Mouse (Mus musculus): ENCODE measurements at regions not wholly inside any gene's neighbourhood (a gene's known extent, or its start where the extent isn't known, plus 50 kb on each side); places are given as distances from the start of the nearest gene placed in this dataset.

GRCm38 (mm10) chr7:70834787-70835461 lies 468.4 kb upstream of the Nr2f2 start:
- no peak for DNase-seq

DNA sequence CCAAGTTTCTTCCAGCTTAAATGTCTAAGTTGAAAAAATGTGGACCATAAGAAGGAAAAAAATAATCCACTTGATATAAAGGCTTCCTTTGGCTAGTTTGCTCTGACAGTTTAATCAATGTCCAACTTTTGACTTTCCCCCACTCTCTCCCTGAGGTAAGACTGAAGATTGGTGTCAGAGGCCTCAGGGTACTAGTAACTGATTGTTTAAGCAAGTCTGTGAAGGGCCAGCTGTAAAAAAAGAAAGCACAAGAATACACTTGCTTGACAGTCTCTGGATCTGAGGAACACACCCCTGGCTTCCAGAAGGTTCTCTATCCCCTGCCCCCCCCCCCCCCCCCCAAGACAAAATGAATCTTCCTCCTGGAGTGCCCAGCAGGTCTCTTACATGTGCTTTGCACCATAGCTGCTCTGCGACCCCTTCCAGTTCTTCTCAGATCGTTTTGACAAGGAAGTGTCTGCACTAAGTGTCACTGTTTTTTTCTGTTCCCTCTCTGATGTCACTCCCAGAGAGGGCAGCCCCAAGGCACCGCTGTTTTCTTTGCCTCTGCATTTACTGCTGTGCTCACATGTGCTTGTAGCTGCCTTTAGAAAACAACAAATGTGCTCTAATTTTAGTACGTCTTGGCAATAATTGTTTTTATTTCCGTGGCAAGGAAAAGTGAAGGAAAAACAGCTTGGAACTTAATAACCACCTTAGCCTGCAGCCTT lies 462.1 kb upstream of the Nr2f2 start:
- peak; percentile 41 to 49 for DNase-seq

DNA sequence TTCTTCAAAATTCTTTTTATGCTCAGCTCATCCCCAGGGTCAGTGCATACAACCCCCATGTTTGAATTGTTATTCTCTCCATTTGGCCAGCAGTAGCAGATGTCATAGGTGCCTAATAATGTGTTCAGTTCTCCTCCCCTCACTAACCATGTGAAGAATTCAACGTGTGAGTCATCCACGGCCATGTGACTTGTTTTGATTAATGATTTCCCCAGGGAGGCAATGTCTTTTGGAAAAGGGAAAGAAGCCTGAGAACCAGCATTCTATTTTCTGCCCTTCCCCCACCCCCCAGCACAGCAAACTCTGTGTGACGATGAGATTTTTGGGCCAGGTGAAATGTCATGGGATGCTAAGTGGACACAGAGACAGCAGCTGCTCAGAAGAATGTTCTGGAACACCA lies 459.5 kb upstream of the Nr2f2 start:
- peak; percentile 59 to 73 for DNase-seq

DNA sequence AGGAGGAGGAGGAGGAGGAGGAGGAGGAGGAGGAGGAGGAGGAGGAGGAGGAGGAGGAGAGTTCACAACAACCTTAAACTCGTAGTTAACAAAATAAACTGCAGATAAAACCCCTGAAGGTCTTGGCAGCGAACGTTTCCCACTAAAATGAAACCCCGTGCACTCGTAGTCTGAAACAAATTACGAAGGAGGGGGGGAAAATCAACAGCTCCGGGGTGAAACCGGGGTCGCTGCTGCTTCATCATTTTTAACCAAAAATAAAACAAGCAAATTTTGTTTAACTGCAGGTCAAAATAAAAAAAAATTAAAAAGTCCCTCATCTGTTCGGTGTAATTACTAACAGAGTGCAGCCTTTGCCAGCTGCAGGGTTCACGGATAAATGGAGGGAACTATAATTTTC lies 456.5 kb upstream of the Nr2f2 start:
- peak; percentile 52 to 66 for DNase-seq

DNA sequence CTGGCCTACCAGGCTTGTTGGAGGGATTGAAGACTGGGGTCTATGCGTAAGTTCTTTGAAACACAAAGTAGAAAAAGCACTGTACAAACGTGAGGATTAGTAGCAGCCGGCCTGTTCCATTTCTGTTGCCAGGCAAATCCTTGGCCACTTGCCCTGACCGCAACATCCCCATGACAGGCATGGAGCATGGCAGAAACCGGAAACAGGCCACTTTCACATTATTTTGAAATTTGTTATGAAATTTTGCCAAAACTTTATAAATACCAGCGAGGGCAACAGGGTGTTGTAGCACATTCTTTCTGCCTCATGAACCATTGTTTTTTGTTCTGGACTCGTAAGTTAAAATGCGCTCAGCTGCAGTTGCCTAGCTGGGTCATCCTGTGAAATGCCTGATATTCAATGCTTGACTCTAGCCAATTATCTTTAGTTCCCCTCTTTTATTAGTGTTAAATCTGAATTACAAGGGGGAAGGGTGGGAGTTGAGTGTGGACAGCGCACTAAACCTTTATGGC lies 455.8 kb upstream of the Nr2f2 start:
- peak; percentile 85 to 91 for DNase-seq

DNA sequence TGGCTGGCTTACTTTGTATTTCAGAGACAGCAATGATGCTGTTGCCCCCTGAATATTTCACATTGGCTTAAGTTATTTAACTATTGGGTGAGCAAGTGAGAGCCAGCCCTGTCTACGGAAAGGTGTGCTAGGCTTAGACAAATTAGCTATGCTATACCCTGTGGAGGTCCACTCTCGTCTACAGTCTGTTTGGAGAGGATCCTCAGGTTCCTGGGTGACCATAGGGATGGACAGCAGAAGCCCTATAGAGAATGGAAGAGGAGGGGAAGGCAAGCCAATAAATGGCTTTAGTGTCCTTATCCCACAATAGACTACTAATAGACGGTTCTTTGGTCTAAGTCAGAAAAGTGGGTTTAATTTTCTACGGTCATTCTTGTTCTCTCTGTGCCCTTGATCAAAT lies 455.3 kb upstream of the Nr2f2 start:
- DNase-seq: no peak

- peak in 1 of 2 experiments; percentile 24 for DNase-seq
These were observed 450.9 kb upstream of the Nr2f2 start for GRCm38 (mm10) chr7:70817347-70817913.

DNA sequence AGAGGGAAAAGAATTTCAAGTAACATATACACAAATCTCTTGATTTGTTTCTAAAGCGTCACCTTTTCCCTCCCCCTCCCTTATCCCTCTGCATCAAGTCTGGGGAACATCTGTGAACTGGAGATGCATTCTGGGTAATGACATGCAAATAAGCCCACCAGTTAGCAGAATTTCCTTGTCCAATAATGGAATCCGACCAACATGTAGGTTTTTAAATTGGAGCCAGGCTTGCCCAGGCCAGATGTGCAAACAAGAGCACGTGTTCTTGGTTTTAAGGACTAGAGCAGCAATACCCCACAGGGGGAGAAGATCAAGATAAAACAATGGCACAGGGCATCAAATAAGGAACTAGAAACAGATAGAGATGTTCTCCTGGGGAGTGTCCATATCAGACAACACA lies 447.9 kb upstream of the Nr2f2 start:
- DNase-seq: no peak

- peak in 1 of 2 experiments; percentile 26 for DNase-seq
These were observed 446.6 kb upstream of the Nr2f2 start for GRCm38 (mm10) chr7:70813101-70813500.

DNA sequence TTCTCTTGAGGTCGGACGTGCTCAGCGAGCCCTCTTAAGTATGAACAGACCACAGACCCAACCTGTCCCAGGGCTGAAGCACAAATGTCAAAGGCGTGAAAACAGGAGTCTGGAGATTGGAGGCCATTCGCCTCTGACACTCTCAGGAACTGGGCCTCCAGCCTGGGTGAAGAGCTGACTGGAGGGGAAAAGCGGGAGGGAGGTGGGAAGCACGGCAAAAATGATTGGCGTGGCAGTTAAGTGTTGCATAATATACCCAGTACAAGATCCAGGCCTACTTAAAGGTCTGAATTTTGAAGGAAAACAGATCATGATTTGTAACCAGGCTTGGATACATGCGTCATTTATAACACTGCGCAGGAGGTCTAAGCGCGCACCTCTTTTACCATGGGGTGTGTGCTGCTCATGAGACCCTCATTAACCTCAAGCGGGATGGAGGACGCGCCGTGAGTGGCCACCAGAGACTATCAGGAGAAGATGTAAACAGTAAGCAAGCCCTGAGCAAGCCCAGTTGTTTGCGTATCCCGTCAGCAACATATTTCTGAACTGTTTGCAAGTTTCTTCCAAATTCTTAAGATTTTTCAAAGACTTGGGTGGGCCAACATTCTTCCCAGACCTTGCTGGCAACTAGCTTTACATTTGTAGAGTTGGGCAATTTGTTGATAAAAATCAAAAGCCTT lies 444.0 kb upstream of the Nr2f2 start:
- no peak for DNase-seq

- peak in 1 of 2 experiments; percentile 34 for DNase-seq
These were observed 437.7 kb upstream of the Nr2f2 start for GRCm38 (mm10) chr7:70804281-70804680.

DNA sequence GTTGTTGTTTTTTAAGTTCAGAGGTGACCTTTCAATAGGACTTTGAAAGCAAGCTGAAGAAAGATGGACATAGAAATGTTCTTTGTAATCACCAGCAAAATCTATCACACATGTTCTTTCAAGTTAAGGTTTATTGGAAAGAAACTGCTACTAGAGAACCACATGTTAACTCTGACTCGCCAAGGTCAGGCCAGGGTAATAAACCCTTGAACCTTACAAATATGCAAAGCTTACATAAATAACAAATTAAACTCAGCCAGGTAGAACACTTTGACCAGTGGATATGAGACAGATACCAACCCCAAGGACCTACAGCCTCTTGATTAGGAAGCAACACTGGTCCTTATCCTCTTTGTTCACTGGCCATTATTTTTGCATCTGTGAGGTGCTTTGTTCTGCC lies 433.4 kb upstream of the Nr2f2 start:
- peak; percentile 41 to 44 for DNase-seq

GRCm38 (mm10) chr7:70799031-70799766 lies 432.7 kb upstream of the Nr2f2 start:
- DNase-seq: peak; percentile 45 to 52

DNA sequence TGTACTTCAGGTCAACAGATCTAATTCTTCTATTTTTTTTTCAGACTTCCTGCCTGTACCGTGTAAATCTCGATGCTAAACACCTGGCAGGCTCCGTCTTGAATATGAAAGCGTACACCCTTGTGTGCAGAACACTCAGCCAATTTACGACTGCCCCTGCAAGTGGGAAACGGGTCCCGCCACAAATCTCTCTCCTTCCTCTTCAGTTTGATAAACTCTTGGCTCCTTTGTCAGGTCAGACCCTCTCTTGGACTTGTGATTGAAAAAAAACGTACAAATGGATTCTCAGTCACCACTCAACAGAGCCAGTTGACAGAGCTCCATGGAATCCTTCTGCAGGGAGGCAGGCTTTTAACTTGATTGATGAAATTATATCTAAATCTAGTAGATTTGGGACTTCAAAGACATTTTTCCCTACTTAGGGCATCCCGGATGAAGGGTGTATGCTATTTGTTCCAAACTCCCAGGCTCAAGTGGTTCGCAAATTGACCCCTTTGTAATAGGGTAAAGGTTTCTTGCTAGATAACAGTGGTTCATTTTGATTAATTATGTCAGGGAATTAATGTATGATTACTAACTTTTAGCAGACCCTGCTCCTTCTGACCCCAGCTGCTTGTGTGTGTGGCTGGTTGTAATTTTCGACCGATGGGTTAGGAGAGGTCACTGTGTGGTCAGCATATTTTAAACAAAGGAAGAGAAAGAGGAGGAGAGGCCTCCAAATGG lies 429.7 kb upstream of the Nr2f2 start:
- peak in 1 of 2 experiments; percentile 52 for DNase-seq

GRCm38 (mm10) chr7:70788902-70789796 lies 422.6 kb upstream of the Nr2f2 start:
- DNase-seq: no peak

DNA sequence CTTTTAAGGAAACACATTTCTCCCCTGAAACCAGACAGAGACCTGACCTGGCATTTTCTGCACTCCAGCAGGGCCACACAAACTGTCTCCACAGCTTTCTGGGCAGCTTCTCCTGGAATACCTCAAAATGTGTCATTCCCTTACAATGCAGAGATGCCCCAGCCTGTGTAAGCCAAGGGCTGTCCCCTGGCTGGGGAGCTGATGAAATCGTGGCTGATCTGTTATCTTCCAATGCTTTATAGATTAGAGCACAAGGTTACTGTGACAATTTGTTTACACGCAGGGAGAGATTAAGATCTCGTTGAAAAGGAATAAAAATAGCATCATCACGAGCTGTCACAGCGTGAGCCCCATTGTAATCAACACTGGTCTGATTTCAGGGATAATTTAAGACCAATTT lies 421.4 kb upstream of the Nr2f2 start:
- DNase-seq: no peak

- no peak for DNase-seq
These were observed 414.3 kb upstream of the Nr2f2 start for GRCm38 (mm10) chr7:70780742-70781332.

- no peak for DNase-seq
These were observed 411.2 kb upstream of the Nr2f2 start for GRCm38 (mm10) chr7:70777763-70778162.

GRCm38 (mm10) chr7:70769655-70770054 lies 403.1 kb upstream of the Nr2f2 start:
- no peak for DNase-seq

DNA sequence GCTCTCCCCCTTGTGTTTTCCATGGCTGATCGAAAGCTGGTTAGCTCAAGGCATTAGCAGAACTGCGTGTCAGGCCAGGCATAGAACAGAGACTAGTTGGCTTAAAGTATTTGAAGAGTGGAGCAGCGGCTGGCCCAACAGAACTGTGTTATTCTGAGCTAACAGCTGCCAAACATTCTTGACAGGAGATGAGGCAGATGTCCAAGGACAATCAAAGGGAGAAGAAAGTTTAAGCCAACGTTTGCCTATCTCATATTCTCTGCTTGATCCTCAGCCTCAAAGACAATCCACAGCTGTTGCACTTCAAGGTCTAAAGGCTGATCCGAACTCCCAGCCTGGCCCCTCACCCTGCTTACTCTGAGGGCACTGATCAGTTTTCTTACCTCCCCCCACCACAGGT lies 401.2 kb upstream of the Nr2f2 start:
- DNase-seq: no peak

All from kidney, postnatal 36 days (tissue).